Mouse (Mus musculus) testis, postnatal 14 days (tissue): ENCODE data around the gene Barx2.

Experiments
- DNase-seq: peaks from one replicate; pipeline ENCODE4 v3.0.0; 2021; ENCODE audit warnings: low spot score

Gene Barx2

GRCm38 (mm10) chr9:31802641-31803040 is 110.6 kb downstream of the Barx2 start:
- no peak for DNase-seq
